Mouse (Mus musculus): ENCODE measurements around the gene Gm21969. TPM values are rescaled to one million over a fixed set of nuclear protein-coding genes. Genes with fewer than 3 reads are reported as not detected.
A peak's percentile ranks its signal among the peaks of the same experiment; 100 is the strongest.

The Gm21969 gene
- polyA plus RNA-seq, 1 experiment from 2014 or later, result not detected

GRCm38 (mm10) chr4:139650086-139650743 is 47.2 kb downstream of the Gm21969 start:
- H3K4me1 ChIP-seq (ENCODE audit: insufficient read depth, low read depth, low read length), result no peaks in the 10 kb centered on the region
- H3K9me3 ChIP-seq (ENCODE audit: low read length), result no peaks in the 10 kb centered on the region
- no peaks in the 10 kb centered on the region for H3K27me3 ChIP-seq (replicated peaks; ENCODE audit: insufficient read depth, low read length)
- ATAC-seq (peak; percentile 35), DNase-seq (ENCODE audit: low spot score) (no peak)
- H3K4me3 ChIP-seq (ENCODE audit: low read depth, low read length), result no peak overlapping the region
- H3K4me2 ChIP-seq (replicated peaks; ENCODE audit: low read depth, low read length), result no peak overlapping the region
- no peak overlapping the region for H3K9ac ChIP-seq (replicated peaks; ENCODE audit: low read depth)
- H3K27ac ChIP-seq (ENCODE audit: low read length), result no peak overlapping the region
- H3K36me3 ChIP-seq (ENCODE audit: insufficient read depth, low read length), result peaks cover 7% of the 10 kb centered on the region; the same call in 1 of the 2 replicates
- TF ChIP-seq CTCF (IDR thresholded peaks at IDR 0.05), result no peak
- no peak for TF ChIP-seq EP300 (IDR thresholded peaks at IDR 0.05)
- 69% methylated on average over 15 of the region's 15 CpGs for WGBS

- H3K9ac ChIP-seq (replicated peaks; ENCODE audit: low read depth), result no peak overlapping the region
- 61% methylated on average over 11 of the region's 11 CpGs for WGBS
- DNase-seq (ENCODE audit: low spot score) (no peak), ATAC-seq (peak; percentile 40; the same call in 1 of the 2 replicates)
- H3K4me2 ChIP-seq (replicated peaks; ENCODE audit: low read depth, low read length), result no peak overlapping the region
- H3K4me3 ChIP-seq (ENCODE audit: low read depth, low read length), result no peak overlapping the region
- H3K27ac ChIP-seq (ENCODE audit: low read length), result no peak overlapping the region
- no peaks in the 10 kb centered on the region for H3K4me1 ChIP-seq (ENCODE audit: insufficient read depth, low read depth, low read length)
- TF ChIP-seq EP300 (IDR thresholded peaks at IDR 0.05), result no peak
- TF ChIP-seq CTCF (IDR thresholded peaks at IDR 0.05), result no peak
- no peaks in the 10 kb centered on the region for H3K27me3 ChIP-seq (replicated peaks; ENCODE audit: insufficient read depth, low read length)
- H3K36me3 ChIP-seq (ENCODE audit: insufficient read depth, low read length), result peaks cover 6% of the 10 kb centered on the region; the same call in 1 of the 2 replicates
- H3K9me3 ChIP-seq (ENCODE audit: low read length), result no peaks in the 10 kb centered on the region
These were observed 47.9 kb downstream of the Gm21969 start for GRCm38 (mm10) chr4:139650907-139651306.

- Histone ChIP-seq H3K9ac (replicated peaks; ENCODE audit: low read depth) (no peak within 1 kb of the TSS), H3K9me3 (ENCODE audit: low read length) (no peaks in the 10 kb centered on the region), H3K36me3 (ENCODE audit: insufficient read depth, low read length) (peaks cover 5% of the 10 kb centered on the region; the same call in 1 of the 2 replicates), H3K4me2 (replicated peaks; ENCODE audit: low read depth, low read length) (no peak within 1 kb of the TSS), H3K27ac (ENCODE audit: low read length) (no peak within 1 kb of the TSS), H3K27me3 (replicated peaks; ENCODE audit: insufficient read depth, low read length) (no peaks in the 10 kb centered on the region), H3K4me1 (ENCODE audit: insufficient read depth, low read depth, low read length) (no peaks in the 10 kb centered on the region), H3K4me3 (ENCODE audit: low read depth, low read length) (no peak within 1 kb of the TSS)
- WGBS, result 82% methylated on average over 8 of the region's 8 CpGs
- TF ChIP-seq EP300 (IDR thresholded peaks at IDR 0.05), result no peak
- TF ChIP-seq CTCF (IDR thresholded peaks at IDR 0.05), result no peak
- DNase-seq (ENCODE audit: low spot score) (no peak), ATAC-seq (no peak)
These were observed 50.3 kb downstream of the Gm21969 start, which contains the start of gene Tas1r2 for GRCm38 (mm10) chr4:139653238-139653637. Gene Tas1r2 (plus strand): TSS chr4:139653538.

GRCm38 (mm10) chr4:139661897-139662296 is 58.9 kb downstream of the Gm21969 start:
- H3K9me3 ChIP-seq (ENCODE audit: low read length), result no peaks in the 10 kb centered on the region
- no peak overlapping the region for H3K4me2 ChIP-seq (replicated peaks; ENCODE audit: low read depth, low read length)
- H3K27ac ChIP-seq (ENCODE audit: low read length), result no peak overlapping the region
- DNase-seq (ENCODE audit: low spot score) (no peak), ATAC-seq (no peak)
- no peaks in the 10 kb centered on the region for H3K36me3 ChIP-seq (ENCODE audit: insufficient read depth, low read length)
- no peaks in the 10 kb centered on the region for H3K4me1 ChIP-seq (ENCODE audit: insufficient read depth, low read depth, low read length)
- no peak overlapping the region for H3K9ac ChIP-seq (replicated peaks; ENCODE audit: low read depth)
- WGBS, result 73% methylated on average over 14 of the region's 14 CpGs
- TF ChIP-seq CTCF (IDR thresholded peaks at IDR 0.05) (no peak), EP300 (IDR thresholded peaks at IDR 0.05) (no peak)
- no peaks in the 10 kb centered on the region for H3K27me3 ChIP-seq (replicated peaks; ENCODE audit: insufficient read depth, low read length)
- H3K4me3 ChIP-seq (ENCODE audit: low read depth, low read length), result no peak overlapping the region

GRCm38 (mm10) chr4:139667632-139668031 is 64.6 kb downstream of the Gm21969 start:
- DNase-seq (ENCODE audit: low spot score) (no peak), ATAC-seq (no peak)
- Histone ChIP-seq H3K27me3 (replicated peaks; ENCODE audit: insufficient read depth, low read length) (no peaks in the 10 kb centered on the region), H3K4me1 (ENCODE audit: insufficient read depth, low read depth, low read length) (no peaks in the 10 kb centered on the region), H3K36me3 (ENCODE audit: insufficient read depth, low read length) (no peaks in the 10 kb centered on the region), H3K27ac (ENCODE audit: low read length) (no peak overlapping the region), H3K4me3 (ENCODE audit: low read depth, low read length) (no peak overlapping the region), H3K4me2 (replicated peaks; ENCODE audit: low read depth, low read length) (no peak overlapping the region), H3K9ac (replicated peaks; ENCODE audit: low read depth) (no peak overlapping the region), H3K9me3 (ENCODE audit: low read length) (no peaks in the 10 kb centered on the region)
- TF ChIP-seq CTCF (IDR thresholded peaks at IDR 0.05) (no peak), EP300 (IDR thresholded peaks at IDR 0.05) (no peak)
- WGBS, result 53% methylated on average over 6 of the region's 6 CpGs

- 14% methylated on average over 6 of the region's 6 CpGs for WGBS
- Histone ChIP-seq H3K4me2 (replicated peaks; ENCODE audit: low read depth, low read length) (no peak overlapping the region), H3K4me3 (ENCODE audit: low read depth, low read length) (no peak overlapping the region), H3K36me3 (ENCODE audit: insufficient read depth, low read length) (no peaks in the 10 kb centered on the region), H3K27ac (ENCODE audit: low read length) (no peak overlapping the region), H3K9me3 (ENCODE audit: low read length) (no peaks in the 10 kb centered on the region), H3K27me3 (replicated peaks; ENCODE audit: insufficient read depth, low read length) (no peaks in the 10 kb centered on the region), H3K4me1 (ENCODE audit: insufficient read depth, low read depth, low read length) (no peaks in the 10 kb centered on the region), H3K9ac (replicated peaks; ENCODE audit: low read depth) (no peak overlapping the region)
- DNase-seq (ENCODE audit: low spot score) (peak; percentile 48), ATAC-seq (peak; percentile 59)
- TF ChIP-seq EP300 (IDR thresholded peaks at IDR 0.05) (no peak), CTCF (IDR thresholded peaks at IDR 0.05) (peak; percentile 95)
These were observed 66.9 kb downstream of the Gm21969 start for GRCm38 (mm10) chr4:139669847-139670246.

Data from lung, postnatal 0 days (tissue).